Mouse (Mus musculus) lung, postnatal 36 days (tissue): ENCODE data around the gene E2f6.
A peak's percentile ranks its signal among the peaks of the same experiment; 100 is the strongest.

ENCODE experiments used
- DNase-seq: peaks from one replicate; pipeline ENCODE4 v3.0.0; 2022; ENCODE audit warnings: mixed read lengths

The E2f6 gene

DNA sequence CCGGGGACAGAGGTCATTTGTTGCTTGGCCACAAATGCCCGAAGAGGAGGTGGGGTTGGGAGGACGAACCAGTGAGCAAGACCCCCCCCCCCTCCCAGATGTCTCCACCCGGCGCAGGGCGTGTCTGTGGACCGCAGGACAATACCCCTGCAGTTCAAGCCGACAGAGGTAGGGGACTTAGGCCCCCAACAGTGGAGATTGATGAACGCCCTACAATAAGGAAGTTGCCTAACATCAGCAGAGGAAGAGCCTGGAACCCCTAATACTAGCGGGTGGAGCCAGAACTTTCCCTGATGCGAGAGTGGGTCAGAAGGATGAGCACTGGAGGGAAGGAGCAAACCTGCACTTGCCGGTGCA is 9.8 kb upstream of the E2f6 start:
- DNase-seq = no peak

DNA sequence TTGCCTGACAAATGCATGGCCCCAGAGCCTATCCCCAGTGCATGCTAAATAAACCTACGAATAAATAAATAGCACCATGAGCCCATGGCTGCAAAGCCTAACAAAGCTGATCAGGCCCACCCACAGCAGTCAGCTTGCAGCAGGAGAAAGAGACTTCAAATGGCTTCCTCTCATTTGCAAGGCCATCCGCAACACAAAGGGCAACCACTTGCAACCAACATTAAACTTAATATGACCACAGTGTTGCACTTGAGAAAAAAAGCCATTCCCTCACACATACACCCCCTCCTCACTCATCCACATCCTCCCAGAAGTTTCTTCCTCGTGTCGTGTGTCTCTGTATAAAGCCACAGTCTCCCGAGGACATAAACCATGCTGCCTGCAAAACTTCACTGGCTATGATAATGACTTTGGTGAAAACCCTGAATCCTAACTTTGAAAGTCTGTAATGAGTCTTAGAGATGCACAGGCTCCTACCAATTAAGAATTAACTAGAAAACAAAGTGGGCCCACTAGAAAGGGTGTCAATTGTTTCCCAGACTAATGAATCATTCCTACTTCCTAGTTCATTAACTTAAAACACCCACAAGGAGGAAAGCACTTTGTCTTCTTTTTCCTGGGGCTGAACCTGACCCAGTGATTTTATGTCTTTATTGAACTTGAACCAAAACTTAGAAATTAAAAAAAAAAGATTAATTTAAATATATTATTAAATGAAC is 7.4 kb upstream of the E2f6 start:
- DNase-seq = no peak

DNA sequence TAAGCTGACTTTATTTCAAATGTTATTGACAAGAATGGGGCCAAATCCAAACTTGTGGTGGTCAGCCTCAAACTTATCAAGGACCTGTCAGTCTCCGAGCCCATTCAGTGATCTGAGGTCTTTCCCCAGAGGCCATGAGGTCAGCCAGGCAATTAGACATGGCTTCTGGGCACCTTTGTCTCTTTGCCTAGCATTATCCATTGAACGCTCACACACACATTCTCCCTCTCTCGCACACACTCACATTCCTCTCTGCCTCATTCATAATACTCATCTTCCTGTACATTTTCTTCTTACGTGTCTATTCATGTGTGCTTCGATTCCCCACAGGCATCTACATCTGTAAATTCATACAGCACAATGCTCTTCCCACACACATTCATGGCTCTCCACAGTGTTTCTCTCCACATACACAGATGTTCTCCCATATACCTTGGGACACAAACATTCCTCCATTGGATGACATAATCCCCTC is 6.8 kb upstream of the E2f6 start:
- DNase-seq = no peak

DNA sequence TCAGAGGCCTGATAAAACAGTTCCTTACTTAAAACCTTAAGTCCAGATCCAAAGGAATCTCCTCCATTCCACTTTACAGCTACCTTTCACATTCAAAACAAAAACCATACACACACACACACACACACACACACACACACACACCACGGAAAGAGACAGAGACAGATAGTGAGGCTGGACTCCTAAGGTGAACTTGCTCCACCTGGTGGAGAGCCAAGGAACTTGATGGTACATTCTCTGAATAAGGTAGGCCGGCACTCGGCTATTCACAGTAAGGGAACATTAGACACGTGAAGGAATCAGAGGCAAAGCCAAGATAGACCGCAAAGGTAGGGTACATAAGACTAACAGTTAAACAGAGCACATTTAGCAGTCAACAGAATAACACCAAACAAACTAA is 5.3 kb upstream of the E2f6 start:
- peak; percentile 94 for DNase-seq

DNA sequence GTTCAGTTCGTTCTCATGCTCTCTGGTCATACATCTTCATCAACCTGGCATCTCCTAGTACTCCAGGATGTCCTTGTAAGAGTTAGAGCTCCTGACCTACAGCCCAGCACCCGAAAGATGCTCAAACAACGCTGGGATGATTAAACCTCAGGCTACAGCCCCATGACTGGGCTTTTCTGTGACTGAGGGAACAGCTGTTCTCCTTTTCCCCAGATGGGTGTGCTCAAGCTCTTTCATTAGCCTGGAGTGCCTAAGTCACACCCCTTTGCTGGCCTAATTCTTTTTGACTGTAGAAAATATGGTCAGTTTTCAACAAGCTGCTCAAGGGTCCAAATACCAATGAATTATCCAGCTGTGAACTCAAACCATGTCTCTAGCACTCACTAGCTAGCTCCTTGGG is 2.7 kb upstream of the E2f6 start:
- peak; percentile 63 for DNase-seq

DNA sequence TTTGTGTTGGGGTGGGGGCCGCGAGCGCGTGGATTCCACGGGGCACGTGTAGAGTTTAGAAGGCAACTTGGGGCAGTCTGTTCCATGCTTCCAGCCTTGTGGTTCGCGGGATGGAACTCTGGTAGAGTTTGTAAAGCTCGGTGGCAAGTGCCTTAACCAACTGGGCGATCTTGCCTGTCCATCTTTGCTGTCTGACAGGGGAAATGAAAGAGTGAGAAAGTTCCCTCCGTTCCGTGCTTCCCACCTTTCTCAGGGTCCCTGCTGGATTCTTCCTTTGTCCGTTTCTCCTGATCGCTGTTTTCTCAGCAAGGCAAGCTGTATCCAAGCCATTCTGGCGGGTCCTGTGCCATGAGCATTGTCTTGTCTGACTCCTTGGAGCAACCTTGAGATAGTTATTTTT is 714 bp downstream of the E2f6 start:
- peak; percentile 4 for DNase-seq

DNA sequence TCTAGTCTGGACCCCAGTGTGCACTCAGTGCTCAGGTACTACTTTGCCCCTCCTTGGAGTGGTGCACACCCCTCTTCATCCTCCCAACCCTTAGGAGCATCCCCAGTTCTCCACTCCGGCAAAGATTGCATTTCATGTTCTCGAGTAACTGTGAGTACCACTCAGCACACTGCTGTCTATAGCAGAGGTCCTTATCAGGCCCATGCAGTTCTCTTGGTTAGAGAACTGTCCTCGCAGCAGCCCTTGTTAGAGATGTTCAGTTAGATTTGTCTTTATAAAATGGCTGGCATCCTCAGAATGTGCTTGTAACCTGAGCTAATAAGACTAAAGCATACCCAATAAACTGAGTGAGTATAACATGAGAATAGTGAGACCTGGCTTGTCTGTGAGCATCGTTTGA is 6.4 kb downstream of the E2f6 start:
- no peak for DNase-seq

DNA sequence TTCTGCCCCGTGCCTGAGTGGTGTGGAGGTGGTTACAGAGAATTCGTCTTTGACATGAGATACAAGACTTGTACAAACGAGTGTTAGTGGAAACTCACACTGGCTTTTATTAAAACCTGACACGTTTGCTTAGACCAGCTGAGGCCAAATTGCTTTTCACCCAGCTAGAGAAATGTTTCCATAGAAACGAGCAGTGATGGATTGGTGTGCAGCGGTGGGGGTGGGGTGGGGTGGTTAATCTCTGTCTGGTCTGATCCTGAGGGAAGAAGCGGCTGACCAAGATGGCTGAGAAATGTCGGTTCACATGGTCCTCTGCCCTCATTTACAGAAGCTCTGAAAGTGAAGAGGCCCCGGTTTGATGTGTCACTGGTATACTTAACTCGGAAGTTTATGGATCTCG is 7.8 kb downstream of the E2f6 start:
- DNase-seq = no peak

DNA sequence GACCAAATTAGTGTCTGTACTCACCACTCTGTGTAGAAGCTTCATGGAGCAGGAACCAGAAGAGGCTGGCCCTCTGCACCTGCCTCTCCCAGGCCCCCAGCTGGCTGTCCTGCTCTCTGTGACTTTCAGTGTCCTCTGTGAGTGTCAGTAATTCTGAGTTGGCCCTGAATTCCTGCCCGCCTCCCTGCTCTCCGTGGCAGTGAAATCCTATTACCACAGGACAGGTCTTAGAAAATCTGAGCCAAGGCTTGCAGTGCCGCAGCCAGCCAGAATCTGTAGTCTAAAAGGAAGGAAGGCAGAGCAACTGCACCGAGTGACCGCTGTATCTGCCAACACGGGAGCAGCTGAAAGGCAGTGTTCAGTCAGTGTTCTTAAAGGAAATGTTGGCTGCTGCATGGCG is 10.0 kb downstream of the E2f6 start:
- DNase-seq = no peak

DNA sequence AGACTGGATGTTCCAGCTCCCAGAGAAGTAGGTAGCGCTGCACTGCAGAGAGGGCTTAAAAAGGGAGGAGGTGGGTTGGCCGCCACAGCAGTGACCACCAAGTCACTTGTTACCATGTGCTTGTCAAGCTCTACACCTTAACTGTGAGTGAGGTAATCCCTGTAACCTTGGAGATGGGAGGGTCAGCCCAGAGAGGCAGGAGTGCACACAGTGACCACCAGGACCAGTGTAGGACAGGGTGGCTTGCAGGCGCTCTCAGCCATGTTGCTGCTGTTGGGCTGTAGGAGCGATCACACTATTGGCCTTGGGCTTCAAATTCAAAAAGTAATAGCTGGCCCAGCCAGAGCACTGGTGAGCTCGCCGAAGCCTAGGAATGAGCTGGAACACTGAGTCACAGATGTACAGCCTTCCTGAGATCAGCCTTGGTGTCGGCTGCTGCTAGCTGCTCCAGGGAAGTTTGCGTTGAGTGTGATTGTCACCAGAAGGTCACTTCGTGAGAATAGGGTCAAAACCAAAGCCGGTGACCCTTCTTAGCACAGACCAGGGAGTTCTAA is 11.5 kb downstream of the E2f6 start:
- no peak for DNase-seq

DNA sequence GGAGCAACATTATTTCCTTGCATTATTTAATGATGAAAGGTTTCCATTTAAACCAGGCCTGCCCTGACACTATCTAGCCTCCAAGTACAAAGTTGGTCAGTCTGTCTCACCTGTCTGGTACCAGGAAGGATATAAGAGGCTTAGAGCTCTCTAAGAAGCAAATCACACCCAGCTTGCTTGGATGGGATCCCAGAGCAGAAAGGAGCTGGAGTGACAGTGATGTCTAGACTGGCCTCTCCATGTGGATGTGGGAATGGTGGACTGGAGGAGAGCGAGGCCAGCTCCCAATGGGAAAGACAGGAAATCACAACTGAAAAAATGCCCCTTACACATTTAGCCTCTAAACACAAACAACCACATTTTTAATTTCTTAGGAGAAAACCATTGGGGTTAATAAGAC is 12.9 kb downstream of the E2f6 start:
- DNase-seq = no peak

DNA sequence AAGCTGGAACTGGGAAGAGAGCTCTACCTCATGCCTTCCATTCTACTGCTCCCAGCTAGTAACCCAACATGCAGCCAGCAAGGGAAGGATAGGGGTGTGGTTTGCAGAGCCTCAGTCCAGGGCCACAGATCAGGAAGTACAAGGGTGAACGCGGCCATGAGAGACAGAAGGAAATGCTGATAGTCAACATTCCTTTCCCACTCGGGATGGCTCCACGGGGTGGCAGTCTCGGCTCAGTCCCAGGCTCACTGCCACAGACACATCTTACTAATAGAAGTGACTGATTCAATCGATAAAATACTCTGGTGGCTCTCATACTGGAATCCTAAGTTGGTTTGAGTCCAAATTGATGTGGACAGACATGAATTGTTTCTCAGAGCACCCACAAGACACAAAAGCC is 17.7 kb downstream of the E2f6 start:
- DNase-seq = peak; percentile 85

DNA sequence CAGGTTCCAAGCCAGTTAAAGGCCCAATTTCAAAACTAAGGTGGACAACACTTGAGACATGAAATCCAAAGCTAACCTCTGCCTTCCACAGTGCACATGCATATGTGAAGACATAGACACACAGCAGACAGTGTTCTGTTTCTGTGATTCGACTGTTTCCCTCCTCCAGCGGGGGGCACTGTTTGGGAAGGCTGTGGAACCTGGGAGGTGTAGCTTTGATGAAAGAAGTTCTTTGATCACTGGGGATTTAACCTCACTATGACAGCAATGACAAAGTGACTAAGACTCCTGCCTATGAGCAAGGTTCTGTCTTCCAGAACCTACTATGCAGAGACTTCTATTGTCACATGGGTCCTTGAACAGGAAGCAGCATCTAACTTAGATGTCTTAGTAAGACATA is 19.0 kb downstream of the E2f6 start:
- DNase-seq = no peak

DNA sequence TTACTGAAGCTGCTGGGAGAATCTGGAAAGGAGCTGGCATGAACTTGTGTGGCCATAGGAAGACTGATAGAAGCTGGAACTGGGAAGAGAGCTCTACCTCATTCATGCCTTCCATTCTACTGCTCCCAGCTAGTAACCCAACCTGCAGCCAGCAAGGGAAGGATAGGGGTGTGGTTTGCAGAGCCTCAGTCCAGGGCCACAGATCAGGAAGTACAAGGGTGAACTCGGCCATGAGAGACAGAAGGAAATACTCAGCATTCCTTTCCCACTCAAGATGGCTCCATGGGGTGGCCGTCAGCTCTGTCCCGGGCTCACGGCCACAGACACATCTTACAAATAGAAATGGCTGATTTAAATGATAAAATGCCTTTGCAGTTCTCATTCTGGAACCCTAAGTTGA is 20.3 kb downstream of the E2f6 start:
- DNase-seq = no peak

DNA sequence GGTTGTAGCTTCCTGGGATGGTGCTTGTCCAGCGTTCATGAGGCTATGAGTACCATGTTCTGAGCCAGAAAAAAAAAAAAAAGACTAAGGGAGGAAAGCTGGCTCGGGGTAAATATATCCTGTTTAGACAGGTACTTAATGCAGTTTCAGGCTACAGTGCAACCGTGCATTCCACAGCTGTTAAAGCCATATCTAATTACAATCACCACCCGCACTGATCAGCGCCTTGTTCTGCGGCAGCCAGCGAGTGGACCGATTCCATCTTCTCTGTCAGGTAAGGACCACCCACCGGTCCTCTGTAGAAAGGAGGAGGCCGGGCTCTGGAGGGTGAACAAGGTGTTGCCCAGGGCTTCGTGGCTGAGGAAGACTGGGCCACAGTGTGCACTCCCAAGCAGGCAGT is 23.9 kb downstream of the E2f6 start:
- DNase-seq = no peak

DNA sequence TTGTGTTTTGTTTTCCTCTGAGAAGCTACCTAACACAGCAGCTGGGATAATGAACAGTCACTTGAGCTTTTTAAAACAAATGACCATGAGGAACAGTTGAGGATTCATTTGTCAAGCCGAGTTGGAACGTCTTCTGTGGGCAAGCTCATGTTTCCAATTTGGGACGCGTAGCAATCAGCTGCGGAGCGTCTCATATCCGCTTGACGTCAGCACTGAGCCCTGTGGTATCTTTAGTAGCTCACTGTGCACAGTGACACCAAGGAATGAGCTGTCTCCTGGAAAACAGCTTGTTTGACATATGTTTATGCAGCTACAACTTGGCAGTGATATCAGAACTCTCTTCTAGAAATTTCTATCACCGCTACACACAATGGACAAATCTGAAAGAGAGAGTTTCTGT is 25.4 kb downstream of the E2f6 start:
- DNase-seq = peak; percentile 88

DNA sequence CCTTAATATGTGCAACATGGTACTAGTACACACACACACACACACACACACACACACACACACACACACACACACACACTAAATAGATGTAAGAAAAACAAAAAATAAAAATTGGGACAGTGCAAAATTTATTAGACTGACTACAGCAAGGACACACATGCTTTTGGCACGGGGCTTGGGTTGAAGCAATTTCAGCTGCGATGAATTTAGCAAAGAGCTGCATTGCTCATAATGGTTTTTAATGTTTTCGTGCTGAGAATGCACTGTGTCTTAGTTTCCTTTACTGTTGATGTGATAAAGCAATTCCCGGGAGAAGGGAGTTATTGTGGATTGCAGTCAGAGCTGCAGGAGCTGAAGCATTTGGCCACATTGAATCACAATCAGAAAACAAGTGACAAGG is 27.0 kb downstream of the E2f6 start:
- DNase-seq = no peak

DNA sequence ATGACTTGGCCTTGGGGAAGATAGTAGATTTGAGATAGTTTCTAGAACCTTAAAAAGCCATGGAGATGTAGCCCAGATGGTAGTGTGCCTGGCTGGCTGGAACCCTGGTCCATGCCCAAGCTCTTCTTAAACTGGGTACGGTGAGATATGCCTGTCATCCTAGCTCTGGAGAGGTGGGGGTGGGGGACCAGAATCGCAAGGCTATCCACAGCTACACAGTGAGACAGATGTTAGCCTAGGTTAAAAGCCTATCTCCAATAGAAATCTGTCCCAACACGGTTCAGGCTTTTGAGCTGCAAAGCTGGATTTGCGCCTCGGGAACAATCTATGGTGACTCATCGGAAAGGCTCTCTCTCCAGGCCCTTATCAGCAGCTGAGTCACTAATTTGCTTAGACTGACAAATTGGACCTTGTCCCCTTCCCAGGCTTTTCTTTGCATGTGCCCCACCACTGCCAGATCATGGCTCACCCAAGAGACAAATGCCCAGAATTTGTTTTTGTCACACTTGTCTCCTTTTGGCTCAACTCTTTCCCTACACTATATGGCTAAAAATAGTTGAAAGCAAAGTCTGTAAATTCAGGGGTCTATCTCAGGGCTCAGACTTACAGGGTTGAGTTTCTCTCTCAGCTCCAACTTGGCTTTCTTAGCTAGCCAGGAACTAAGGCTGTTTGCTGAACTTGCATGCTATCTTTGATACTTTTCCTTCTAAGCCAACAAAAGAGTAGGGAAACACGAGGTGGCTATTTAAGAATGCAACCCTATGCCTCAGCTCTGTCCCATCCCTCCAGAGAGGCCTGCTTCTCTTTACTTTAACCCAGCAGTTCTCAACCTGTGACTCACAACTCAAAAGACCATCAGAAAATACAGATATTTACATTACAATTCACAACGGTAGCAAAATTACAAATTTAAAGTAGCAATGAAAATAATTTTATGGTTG is 30.3 kb downstream of the E2f6 start:
- DNase-seq = peak; percentile 62

DNA sequence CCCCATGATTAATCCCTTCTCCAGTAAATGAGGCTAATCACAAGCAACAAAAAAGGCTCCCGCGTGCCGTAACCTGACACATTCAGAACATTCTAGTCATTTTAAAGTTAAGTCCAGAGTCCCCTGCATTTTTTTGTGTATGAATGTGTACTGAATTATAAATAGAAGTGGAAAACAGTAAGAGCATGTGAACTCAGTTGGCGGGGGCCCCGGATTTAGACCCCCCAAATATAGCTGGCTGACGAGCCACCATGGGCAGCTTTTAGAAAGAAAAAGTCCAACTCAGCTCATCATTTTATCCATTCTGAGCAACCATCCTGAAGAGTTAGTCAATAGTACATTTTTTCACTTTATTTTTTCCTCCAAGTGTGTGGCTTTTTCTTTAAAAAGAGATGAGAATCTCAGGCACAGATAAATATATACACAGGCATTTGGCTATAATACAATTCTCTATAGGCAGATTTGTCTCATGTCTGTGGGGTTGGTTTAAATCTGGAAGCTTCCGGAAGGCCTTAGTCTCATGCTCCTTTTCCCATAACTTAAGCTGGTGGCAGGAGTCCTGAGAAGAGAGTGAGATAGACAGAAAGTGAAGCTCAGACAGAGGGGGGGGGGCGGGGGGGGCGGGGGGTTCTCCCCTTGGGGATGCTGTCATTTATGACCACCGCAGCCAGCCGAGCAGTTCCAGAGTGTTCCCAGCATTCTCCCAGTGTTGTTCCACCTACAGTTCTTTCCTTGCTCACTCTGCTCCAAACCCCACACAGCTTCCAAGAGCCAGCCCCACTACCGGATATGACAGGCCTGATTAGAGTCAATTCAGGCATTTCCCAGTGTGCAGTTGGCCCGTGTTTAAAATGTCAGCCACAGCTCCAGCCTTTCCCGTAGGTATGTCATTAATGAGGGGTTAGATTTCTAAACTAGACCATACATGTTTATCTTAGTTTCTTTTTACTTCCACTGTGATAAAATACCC is 34.1 kb downstream of the E2f6 start:
- peak; percentile 58 for DNase-seq

DNA sequence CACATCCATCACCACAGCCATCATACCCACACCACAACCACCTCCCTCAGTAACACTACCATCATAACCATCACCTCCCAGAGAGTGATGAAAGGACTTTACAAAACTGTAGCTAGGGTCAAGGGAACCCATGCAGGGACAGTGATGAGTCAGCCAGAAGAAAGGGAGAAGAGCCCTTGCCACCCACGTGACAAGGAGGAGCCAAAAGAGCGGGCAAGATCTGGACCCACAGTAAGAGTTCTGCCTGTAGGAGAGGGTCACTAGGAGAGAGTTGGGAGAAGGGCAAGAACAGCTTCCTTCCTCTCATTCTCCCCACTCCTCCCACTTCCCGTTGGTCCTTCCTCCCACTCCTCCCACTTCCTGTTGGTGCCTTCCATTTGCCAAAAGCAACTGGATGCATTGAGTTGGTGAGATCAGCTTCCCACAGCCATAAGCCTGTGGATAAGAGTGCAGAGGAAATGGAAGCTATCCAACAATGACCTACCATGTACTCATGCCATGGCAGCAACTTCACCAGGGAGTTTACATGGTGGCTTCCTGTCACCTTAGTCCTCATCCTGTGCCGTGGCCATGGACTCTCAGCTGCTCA is 36.5 kb downstream of the E2f6 start:
- DNase-seq = peak; percentile 79

DNA sequence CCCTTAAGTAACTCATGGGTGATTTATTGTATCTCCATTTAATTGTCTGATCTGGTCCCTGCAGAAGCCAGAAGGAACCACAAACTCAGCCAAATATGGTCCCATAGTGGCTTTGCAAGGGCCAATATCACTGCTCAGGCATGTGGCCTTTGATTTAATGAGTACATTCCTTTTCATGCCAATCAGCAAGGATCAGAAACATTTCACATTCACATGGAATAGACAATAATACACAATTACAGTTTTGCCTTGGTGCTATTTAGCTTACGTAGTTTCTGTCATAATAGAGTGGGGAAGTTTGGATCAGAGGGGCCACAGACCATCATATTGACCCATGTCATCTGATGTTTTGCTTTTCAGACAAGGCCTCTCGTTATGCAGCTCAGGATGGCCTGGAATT is 37.7 kb downstream of the E2f6 start:
- DNase-seq = no peak

DNA sequence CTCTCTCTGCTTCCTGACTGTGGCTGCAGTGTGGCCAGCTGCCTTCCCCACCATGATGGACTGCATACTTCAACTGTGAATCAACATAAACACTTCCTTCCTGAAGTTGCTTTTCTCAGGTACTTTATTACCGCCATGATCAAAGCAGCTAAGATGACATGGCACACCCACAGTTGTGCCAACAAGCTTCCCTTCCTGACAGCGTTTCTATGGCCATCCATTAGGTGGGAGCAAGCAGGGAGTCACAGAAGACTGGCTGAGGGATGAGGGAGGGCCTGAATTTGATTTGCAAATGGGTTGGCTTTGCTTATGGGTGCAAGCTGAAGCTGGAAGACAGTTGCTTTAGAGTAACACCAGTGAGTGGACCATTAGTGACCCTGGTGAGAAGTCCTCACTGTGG is 39.1 kb downstream of the E2f6 start:
- no peak for DNase-seq
